Mouse (Mus musculus) limb, embryonic 10.5 days (tissue): Measurements from ENCODE around the gene Gm5678. TPM values are rescaled to one million over a fixed set of nuclear protein-coding genes. Genes with fewer than 3 reads are reported as not detected.

Experiments
- polyA plus RNA-seq: library from polyadenylated mRNA; unstranded; fragments of >200 nt; fragmentation: Nextera tagmentation; extraction: Ambion mirVana; gene quantifications from 2 replicates; pipeline ENCODE4 v1.2.1, GENCODE M21; 2016

Gm5678 gene
- polyA plus RNA-seq, 1 experiment from 2014 or later: not detected

Other genes with a start within 250 kb of the Gm5678 start
- gene Setd4, start 24.0 kb upstream of the Gm5678 start, polyA plus RNA-seq: 11.8 and 17.0 TPM in 2 replicates
- 94.3 and 102 TPM in 2 replicates for gene Cbr1, start 22.2 kb upstream of the Gm5678 start, polyA plus RNA-seq
- 0.60 and 0.93 TPM in 2 replicates for gene Cbr3, start 55.1 kb downstream of the Gm5678 start, polyA plus RNA-seq
- gene Dop1b, start 83.8 kb downstream of the Gm5678 start, polyA plus RNA-seq: 3.4 and 5.3 TPM in 2 replicates
- 28.9 and 31.0 TPM in 2 replicates for gene Morc3, start 204.0 kb downstream of the Gm5678 start, polyA plus RNA-seq